Mouse (Mus musculus) liver, adult (tissue): ENCODE results near the gene Parn.

Experiments used
- GATA4 ChIP-seq: IDR thresholded peaks from 2 replicates; pipeline ENCODE4 v1.6.1; 2014; ENCODE audit warnings: mild to moderate bottlenecking, low read length; ENCODE audit not compliant: insufficient replicate concordance

Gene Parn

DNA sequence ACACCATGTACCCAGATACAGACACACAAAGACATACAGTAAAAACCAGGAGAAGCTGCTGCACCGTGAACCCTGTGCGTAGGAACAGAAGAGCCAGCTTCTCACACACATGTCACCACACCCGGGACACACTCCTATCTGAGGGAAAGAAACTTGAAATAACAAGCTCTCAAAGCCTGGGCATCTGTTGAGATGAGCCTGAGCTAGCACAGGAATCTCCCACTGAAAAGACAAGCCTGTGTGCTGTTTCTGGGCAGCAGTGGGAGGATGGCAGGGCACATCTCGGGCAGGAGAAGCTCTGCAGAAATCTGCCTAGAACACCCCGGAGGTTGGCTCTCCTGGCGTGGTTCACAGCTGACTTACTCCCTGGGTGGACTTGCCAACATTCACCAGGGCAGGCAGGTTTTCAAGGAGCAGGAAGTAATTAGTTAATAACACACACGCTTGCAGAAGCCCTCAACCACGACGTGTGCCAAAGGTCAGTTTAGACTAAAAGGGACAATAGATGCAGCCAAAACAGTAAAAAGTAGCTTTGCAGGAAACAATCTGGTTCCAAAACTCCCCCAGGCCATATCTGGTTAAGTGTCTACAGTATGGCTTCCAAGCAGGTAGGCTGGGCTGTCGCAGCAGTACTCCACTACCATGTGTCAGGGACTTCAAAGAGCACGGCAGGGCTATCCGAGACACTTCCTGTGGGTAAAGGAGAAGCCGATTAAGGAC, 129.6 kb downstream of the Parn start:
- TF ChIP-seq GATA4, result no peak

GRCm38 (mm10) chr16:13536404-13536803, 131.6 kb downstream of the Parn start:
- no peak for TF ChIP-seq GATA4

DNA sequence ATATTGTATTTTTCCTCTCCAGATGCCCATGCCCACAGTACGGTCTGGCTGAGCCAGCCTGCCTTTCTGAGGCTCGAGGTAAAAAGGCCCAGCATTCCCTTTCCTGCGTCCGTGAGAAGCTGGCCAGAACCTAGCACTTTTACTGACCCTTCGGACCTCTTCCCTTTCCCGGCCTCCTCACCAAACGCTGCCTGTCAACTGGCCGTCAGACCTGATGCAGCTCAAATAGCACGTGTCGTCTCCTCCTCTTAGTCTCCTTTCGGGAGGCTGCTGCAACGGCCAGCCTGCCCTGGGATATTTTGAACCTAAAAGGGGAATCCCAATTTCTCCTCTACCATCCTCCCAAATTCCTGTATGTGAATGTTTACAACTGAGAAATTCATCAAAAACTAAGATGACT, 132.1 kb downstream of the Parn start:
- no peak for TF ChIP-seq GATA4

DNA sequence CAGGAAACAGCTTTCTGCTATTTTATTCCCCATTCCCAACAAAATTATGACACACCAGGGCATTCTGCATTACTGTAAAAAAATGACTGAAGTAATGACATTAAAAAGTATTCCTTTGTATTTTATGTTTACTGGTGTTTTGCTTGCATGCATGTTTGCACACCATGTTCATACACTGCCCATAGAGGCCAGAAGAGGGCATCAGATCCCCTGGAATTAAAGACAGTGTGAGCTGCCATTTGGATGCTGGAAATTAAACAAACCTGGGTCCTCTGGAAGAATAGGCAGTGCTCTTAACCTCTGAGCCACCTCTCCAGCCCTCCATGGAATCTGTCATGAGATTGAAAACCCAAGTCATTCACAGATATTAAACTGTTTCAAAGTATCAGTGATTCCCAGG, 135.1 kb downstream of the Parn start:
- no peak for TF ChIP-seq GATA4

DNA sequence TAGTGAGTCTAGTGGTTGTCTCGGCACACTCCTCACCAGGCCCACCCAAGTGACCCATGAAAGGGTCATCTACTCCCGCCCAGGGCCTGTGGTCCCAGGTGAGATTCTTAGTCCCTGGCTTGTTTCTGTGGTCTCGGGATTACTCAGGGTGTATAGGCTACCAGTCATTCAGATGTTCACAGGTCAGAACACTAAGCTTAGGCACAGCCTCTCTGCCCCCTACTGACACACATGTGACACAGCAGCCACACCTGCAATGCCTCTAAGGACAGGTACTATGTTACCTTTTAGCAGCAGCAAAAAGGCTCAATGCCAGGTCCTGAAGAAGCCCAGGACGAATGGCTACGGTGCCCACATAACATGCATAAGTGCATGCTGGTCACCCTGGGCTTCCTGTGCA, 136.7 kb downstream of the Parn start:
- no peak for TF ChIP-seq GATA4

- TF ChIP-seq GATA4, result no peak
Measured at GRCm38 (mm10) chr16:13521359-13521758, 146.6 kb downstream of the Parn start.

- TF ChIP-seq GATA4, result no peak
Measured at GRCm38 (mm10) chr16:13520301-13520700, 147.7 kb downstream of the Parn start.

GRCm38 (mm10) chr16:13516214-13516613, 151.8 kb downstream of the Parn start:
- TF ChIP-seq GATA4, result no peak

GRCm38 (mm10) chr16:13515524-13515923, 152.4 kb downstream of the Parn start:
- no peak for TF ChIP-seq GATA4

GRCm38 (mm10) chr16:13505055-13505454, 162.9 kb downstream of the Parn start:
- no peak for TF ChIP-seq GATA4

DNA sequence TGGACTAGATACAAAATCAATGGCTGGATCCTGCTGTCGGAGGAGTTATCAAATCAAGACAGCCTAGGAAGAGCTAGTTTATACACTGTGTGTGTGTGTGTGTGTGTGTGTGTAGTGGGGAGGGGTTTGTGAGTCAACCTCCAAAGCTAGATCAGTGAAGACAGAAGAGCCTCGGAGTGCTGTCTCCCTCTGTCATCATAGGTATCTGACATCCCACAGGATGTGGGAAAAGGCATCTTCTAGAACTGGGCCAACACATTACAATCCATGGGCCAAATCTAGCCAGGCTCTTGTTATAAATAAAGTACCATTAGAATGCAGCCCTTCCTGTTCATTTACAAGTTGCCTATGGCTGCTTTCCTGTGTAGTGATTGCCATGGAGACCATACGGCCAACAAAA, 163.5 kb downstream of the Parn start:
- TF ChIP-seq GATA4, result no peak

DNA sequence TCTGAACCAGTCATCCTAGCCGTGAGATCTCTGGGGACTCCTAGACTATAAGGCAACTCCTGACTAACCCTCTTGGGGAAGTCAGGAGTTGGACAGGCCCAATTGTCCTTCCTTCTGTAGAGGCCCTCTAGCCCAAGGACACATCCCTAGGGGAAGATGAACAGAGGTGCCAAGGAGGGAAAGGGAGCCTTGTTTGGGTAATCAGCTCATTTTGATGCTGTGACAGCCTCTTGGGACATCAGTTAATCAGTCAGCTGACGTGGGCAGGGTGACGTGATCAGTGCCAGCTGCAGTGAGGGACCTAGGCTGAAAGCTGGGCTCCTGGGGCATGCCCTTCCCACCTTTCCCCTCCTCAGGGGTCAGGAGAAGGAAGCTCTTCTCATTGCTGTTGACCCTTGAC, 169.0 kb downstream of the Parn start:
- TF ChIP-seq GATA4, result no peak

DNA sequence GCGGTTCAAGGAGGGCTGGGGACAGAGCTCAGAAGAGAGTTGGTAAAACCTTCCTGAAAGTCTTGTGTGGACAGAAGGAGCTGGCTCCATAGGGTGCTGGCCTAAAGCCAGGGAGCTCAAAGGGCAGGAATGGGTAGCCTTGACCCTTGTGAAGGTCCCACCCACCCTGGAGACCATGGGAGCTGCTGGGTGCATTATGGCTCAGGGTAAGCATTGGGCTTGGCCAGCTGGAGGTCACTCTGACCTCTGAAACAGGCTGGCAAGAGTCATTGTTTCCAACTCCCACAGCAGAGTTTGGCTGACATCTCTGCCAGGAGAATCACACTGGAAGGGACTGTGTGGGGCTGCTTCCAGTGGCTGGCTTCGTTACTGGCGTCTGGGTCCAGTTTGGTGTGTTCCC, 174.0 kb downstream of the Parn start:
- no peak for TF ChIP-seq GATA4

DNA sequence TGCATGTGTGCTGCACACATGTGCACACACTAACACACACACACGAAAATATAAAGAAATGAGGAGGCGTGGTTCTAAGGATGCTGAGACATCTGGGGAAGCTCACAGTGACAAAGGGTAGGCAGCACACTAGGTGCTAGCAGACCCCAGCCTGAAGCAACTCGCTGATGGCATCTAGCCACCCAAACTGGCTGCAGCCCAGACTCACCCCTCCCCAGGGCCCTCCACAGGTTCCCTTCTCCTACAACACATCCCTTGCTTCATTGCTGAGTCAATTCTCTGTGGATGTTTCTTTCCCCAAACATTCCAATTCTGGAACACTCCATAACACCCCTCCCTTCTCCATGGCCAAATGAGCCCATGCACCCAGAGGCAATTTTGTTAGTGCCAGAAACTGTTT, 175.0 kb downstream of the Parn start:
- no peak for TF ChIP-seq GATA4

DNA sequence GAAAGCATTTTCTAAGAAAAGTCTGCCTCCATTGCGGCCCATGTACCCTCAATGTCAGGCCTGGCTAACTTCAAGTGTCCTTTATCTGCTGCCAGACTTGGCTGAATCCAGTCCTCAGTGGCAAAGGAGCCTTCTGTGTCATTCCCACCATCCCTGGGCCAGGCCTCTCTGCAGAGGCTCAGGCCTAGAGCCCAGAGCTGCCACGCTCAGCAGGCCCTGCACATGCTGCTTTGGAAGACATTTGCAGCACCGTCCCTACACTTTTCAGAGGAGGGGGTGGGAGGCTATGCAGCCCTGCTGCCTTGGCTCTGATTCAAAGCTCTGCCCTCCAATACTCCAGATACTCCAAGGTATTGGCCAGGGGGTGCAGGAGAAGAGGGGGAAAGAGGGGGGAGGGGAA, 176.2 kb downstream of the Parn start:
- no peak for TF ChIP-seq GATA4
